Mouse (Mus musculus) embryo, embryonic 9.5 days (tissue): Measurements from ENCODE around the gene Serpinb9b.
"Not testable (repeated sequence)": the region's sequence is repeated elsewhere in the genome, so short reads cannot be mapped to it uniquely, and the experiment has no call there.

Experiments used
- DNase-seq: peaks from one replicate; pipeline ENCODE4 v3.0.0-alpha.2; 2017; ENCODE audit errors: extremely low spot score

Serpinb9b gene

GRCm38 (mm10) chr13:33027244-33027643 lies at the start of gene Serpinb9b:
Gene Serpinb9b, plus strand, starts transcription at chr13:33027416.
- DNase-seq: no peak

GRCm38 (mm10) chr13:32982556-32983042 lies 44.6 kb upstream of the Serpinb9b start:
- no peak for DNase-seq

GRCm38 (mm10) chr13:32986256-32986655 lies 41.0 kb upstream of the Serpinb9b start:
- no peak for DNase-seq

- no peak for DNase-seq
Measured at GRCm38 (mm10) chr13:32993152-32993893, 33.9 kb upstream of the Serpinb9b start.

- no peak for DNase-seq
Measured at GRCm38 (mm10) chr13:32993894-32994242, 33.3 kb upstream of the Serpinb9b start.

- no peak for DNase-seq
Measured at GRCm38 (mm10) chr13:32995051-32995450, 32.2 kb upstream of the Serpinb9b start.

GRCm38 (mm10) chr13:33001341-33001740 lies 25.9 kb upstream of the Serpinb9b start:
- no peak for DNase-seq

GRCm38 (mm10) chr13:33002950-33003349 lies 24.3 kb upstream of the Serpinb9b start, which contains the start of gene Serpinb9:
Gene Serpinb9, plus strand, starts transcription at chr13:33003250.
- no peak for DNase-seq

GRCm38 (mm10) chr13:33003523-33004413 lies 23.4 kb upstream of the Serpinb9b start:
- no peak for DNase-seq

GRCm38 (mm10) chr13:33004414-33005105 lies 22.7 kb upstream of the Serpinb9b start:
- DNase-seq: peak; percentile 76

- no peak for DNase-seq
Measured at GRCm38 (mm10) chr13:33005501-33006075, 21.6 kb upstream of the Serpinb9b start.

- DNase-seq: no peak
Measured at GRCm38 (mm10) chr13:33006555-33006954, 20.7 kb upstream of the Serpinb9b start.

GRCm38 (mm10) chr13:33012395-33012794 lies 14.8 kb upstream of the Serpinb9b start:
- no peak for DNase-seq

- DNase-seq: no peak
Measured at GRCm38 (mm10) chr13:33013271-33013670, 13.9 kb upstream of the Serpinb9b start.

GRCm38 (mm10) chr13:33022371-33022770 lies 4.8 kb upstream of the Serpinb9b start:
- no peak for DNase-seq

- DNase-seq: no peak
Measured at GRCm38 (mm10) chr13:33026427-33027057, 674 bp upstream of the Serpinb9b start.

GRCm38 (mm10) chr13:33028146-33028545 lies 930 bp downstream of the Serpinb9b start:
- no peak for DNase-seq

- no peak for DNase-seq
Measured at GRCm38 (mm10) chr13:33028550-33028949, 1.3 kb downstream of the Serpinb9b start.

- not testable (repeated sequence) for DNase-seq
Measured at GRCm38 (mm10) chr13:33029478-33029877, 2.3 kb downstream of the Serpinb9b start.

GRCm38 (mm10) chr13:33030281-33030680 lies 3.1 kb downstream of the Serpinb9b start:
- DNase-seq: no peak

- DNase-seq: no peak
Measured at GRCm38 (mm10) chr13:33035506-33035905, 8.3 kb downstream of the Serpinb9b start.
